In the genomic region with DNA sequence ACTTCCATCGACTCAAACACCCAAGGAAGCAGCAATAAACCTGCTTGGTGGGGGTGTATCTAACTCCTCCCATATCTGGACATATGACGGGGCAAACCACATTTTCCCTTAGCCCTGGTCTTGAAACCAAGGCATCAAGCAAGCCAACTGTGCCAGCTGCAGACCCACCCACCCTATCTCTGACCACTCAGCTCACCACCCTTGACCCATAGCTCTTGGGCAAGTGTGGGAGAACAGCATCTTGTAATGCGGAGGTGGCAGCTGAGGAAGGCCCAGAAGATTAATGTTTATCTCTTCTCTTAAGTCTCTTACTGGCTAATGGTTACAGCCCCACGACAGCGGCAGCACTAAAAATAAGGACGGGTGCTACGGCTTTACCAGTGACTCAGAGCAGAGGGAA, we compare ENCODE assay signal across 32 mouse cellular contexts. TPM values are rescaled to one million over a fixed set of nuclear protein-coding genes. Genes with fewer than 3 reads are reported as not detected.
A peak's percentile ranks its signal among the peaks of the same experiment; 100 is the strongest.
DNase-seq lines count a peak whose midpoint lies in the region; ATAC-seq and TF ChIP-seq lines count a peak whose summit lies in the region.
"Had no signal": no experiment of that assay in that cellular context is flagged by ENCODE, and none has a peak within 500 bp of the region (broad histone marks: within the 10 kb centered on the region; RNA-seq: fewer than 3 reads in every experiment).

No protein-coding gene starts in this region.

- no peak for TF ChIP-seq POLR2A in myocyte (IDR thresholded peaks at IDR 0.05; ENCODE audit: insufficient read length, low read depth)

- no peak for DNase-seq in heart, postnatal 0 days (ENCODE audit: low spot score)
- DNase-seq in heart, postnatal 36 days = no peak
- peak; percentile 63 for DNase-seq in lung, postnatal 36 days
- no peak for DNase-seq in lung, postnatal 10 days
- DNase-seq in adrenal gland, postnatal 36 days = no peak
- DNase-seq: adrenal gland, adult 2 months; B cell, adult 2 months; cerebellum, adult 11 months; cerebellum, adult 9-11 months; gastrocnemius, postnatal 14 days; heart, postnatal 10 days; kidney, adult 18-20 months; kidney, postnatal 4 days; midbrain, embryonic 14.5 days; right cerebral cortex, postnatal 4 days; thymus, adult 2 months; thymus, postnatal 4 days had no signal

- H3K9me3 ChIP-seq in heart, postnatal 0 days (replicated peaks; ENCODE audit: control insufficient read depth, low read length) = no peaks in the 10 kb centered on the region
- H3K9me3 ChIP-seq in forebrain, embryonic 16.5 days (ENCODE audit: control insufficient read depth, low read length) = no peaks in the 10 kb centered on the region
- H3K9me3 ChIP-seq: embryonic facial prominence, embryonic 13.5 days; forebrain, embryonic 10.5 days; forebrain, embryonic 15.5 days; limb, embryonic 12.5 days; liver, embryonic 15.5 days; neural tube, embryonic 15.5 days had no signal

- intact Hi-C loops in heart, postnatal 36 days (cut with DNase I) = no loop called here

- no peak for TF ChIP-seq CTCF in heart, postnatal 0 days (IDR thresholded peaks at IDR 0.05; ENCODE audit: low read depth)

- no peak for TF ChIP-seq EP300 in heart, postnatal 0 days (IDR thresholded peaks at IDR 0.05; ENCODE audit: low read depth)

- ATAC-seq in heart, postnatal 0 days (ENCODE audit: insufficient read depth, low read depth) = no peak
- ATAC-seq in forebrain, embryonic 16.5 days = no peak
- ATAC-seq: activated CD4-positive, CD25-positive, alpha-beta regulatory T cell, adult 4 months; forebrain, embryonic 15.5 days; hindbrain, embryonic 16.5 days had no signal

- 59% methylated on average over 7 of the region's 7 CpGs for WGBS in heart, postnatal 0 days
- 92% methylated on average over 7 of the region's 7 CpGs for WGBS in forebrain, embryonic 16.5 days

- H3K79me2 ChIP-seq in myocyte (ENCODE audit: control insufficient read depth, insufficient read depth) = peaks cover 74% of the 10 kb centered on the region

- H3K9ac ChIP-seq in heart, postnatal 0 days (replicated peaks; ENCODE audit: low read depth, low read length) = no peak overlapping the region
- H3K9ac ChIP-seq in forebrain, embryonic 16.5 days (replicated peaks; ENCODE audit: low read depth, low read length) = no peak overlapping the region
- H3K9ac ChIP-seq: embryonic facial prominence, embryonic 13.5 days; forebrain, embryonic 15.5 days; limb, embryonic 12.5 days; liver, embryonic 15.5 days; neural tube, embryonic 15.5 days had no signal

- H3K27me3 ChIP-seq in heart, postnatal 0 days (ENCODE audit: control insufficient read depth, insufficient read depth, low read length) = no peaks in the 10 kb centered on the region
- H3K27me3 ChIP-seq in myocyte (ENCODE audit: control insufficient read depth, insufficient read depth, insufficient read length) = no peaks in the 10 kb centered on the region
- H3K27me3 ChIP-seq in forebrain, embryonic 16.5 days (replicated peaks; ENCODE audit: control insufficient read depth, insufficient read depth, low read length) = no peaks in the 10 kb centered on the region
- H3K27me3 ChIP-seq: CH12.LX; embryonic facial prominence, embryonic 13.5 days; forebrain, embryonic 15.5 days; limb, embryonic 12.5 days; liver, embryonic 15.5 days; neural tube, embryonic 15.5 days had no signal

- H3K4me3 ChIP-seq in heart, postnatal 0 days (ENCODE audit: low read depth, low read length) = no peak overlapping the region
- no peak overlapping the region for H3K4me3 ChIP-seq in myocyte
- no peak overlapping the region for H3K4me3 ChIP-seq in forebrain, embryonic 16.5 days (replicated peaks; ENCODE audit: low read length)
- H3K4me3 ChIP-seq: embryonic facial prominence, embryonic 13.5 days; forebrain, embryonic 10.5 days; forebrain, embryonic 15.5 days; limb, embryonic 12.5 days; liver, embryonic 15.5 days; neural tube, embryonic 15.5 days had no signal

- peak overlapping the region; percentile 66 for H3K27ac ChIP-seq in heart, postnatal 0 days (ENCODE audit: low read depth)
- no peak overlapping the region for H3K27ac ChIP-seq in forebrain, embryonic 16.5 days (ENCODE audit: low read length)
- H3K27ac ChIP-seq: embryonic facial prominence, embryonic 13.5 days; forebrain, embryonic 10.5 days; forebrain, embryonic 15.5 days; kidney, postnatal 0 days; limb, embryonic 12.5 days; liver, embryonic 15.5 days; macrophage; neural tube, embryonic 15.5 days had no signal

- H3ac ChIP-seq in myocyte (ENCODE audit: control insufficient read depth, insufficient read length) = no peak overlapping the region

- no peak overlapping the region for H3K4me2 ChIP-seq in heart, postnatal 0 days (ENCODE audit: low read depth, low read length)
- peak overlapping the region; percentile 50 for H3K4me2 ChIP-seq in myocyte (ENCODE audit: low read depth)
- H3K4me2 ChIP-seq in forebrain, embryonic 16.5 days (ENCODE audit: low read length) = no peak overlapping the region
- H3K4me2 ChIP-seq: embryonic facial prominence, embryonic 13.5 days; forebrain, embryonic 15.5 days; heart, embryonic 11.5 days; limb, embryonic 12.5 days; liver, embryonic 15.5 days; neural tube, embryonic 15.5 days had no signal

- peaks cover 54% of the 10 kb centered on the region for H3K36me3 ChIP-seq in heart, postnatal 0 days (replicated peaks; ENCODE audit: control insufficient read depth, insufficient read depth, low read length)
- peaks cover 33% of the 10 kb centered on the region for H3K36me3 ChIP-seq in myocyte (ENCODE audit: control insufficient read depth, insufficient read depth)
- H3K36me3 ChIP-seq in forebrain, embryonic 16.5 days (ENCODE audit: control insufficient read depth, insufficient read depth) = peaks cover 7% of the 10 kb centered on the region

- H3K4me1 ChIP-seq in heart, postnatal 0 days (ENCODE audit: control insufficient read depth, insufficient read depth) = peaks cover 53% of the 10 kb centered on the region
- H3K4me1 ChIP-seq in forebrain, embryonic 16.5 days (replicated peaks; ENCODE audit: control insufficient read depth, insufficient read depth, low read length) = peaks cover 9% of the 10 kb centered on the region

TF ChIP-seq in myocyte, 11 proteins besides CTCF, POLR2A, EP300 and RAD21:
- TF ChIP-seq TCF12 (IDR thresholded peaks at IDR 0.05; ENCODE audit: insufficient read depth, poor library complexity, severe bottlenecking) (peak; percentile 74), MYOG (IDR thresholded peaks at IDR 0.05; ENCODE audit: control insufficient read depth in 1 of 3, insufficient read depth in 1 of 3, insufficient read length in 2 of 3, low read depth in 2 of 3) (peak; percentile 71 to 97 (median 90)), POLR2AphosphoS2 (IDR thresholded peaks at IDR 0.05; ENCODE audit: insufficient read length, low read depth) (no peak), E2F4 (IDR thresholded peaks at IDR 0.05; ENCODE audit: insufficient read depth) (no peak), MAX (IDR thresholded peaks at IDR 0.05; ENCODE audit: low read depth) (no peak), TCF3 (IDR thresholded peaks at IDR 0.05; ENCODE audit: insufficient read length, low read depth) (peak; percentile 72), SRF (IDR thresholded peaks at IDR 0.05; ENCODE audit: control insufficient read depth, insufficient read length, low read depth) (peak; percentile 62), MYOD1 (IDR thresholded peaks at IDR 0.05; ENCODE audit: control insufficient read depth in 1 of 3, insufficient read length in 2 of 3, low read depth in 2 of 3) (peak; percentile 16 to 96 (median 89)), CEBPB (IDR thresholded peaks at IDR 0.05; ENCODE audit: insufficient read depth, poor library complexity, severe bottlenecking) (peak; percentile 43; the same call in 1 of the 2 replicates)

RNA-seq across cellular contexts. Expression of gene Camk2g, which starts 11.0 kb away (rescaled TPM):
- 74.5 and 107 TPM in 2 replicates for total RNA-seq in heart, postnatal 0 days (2014; rRNA removed; ENCODE audit: low replicate concordance)
- polyA plus RNA-seq in heart, postnatal 0 days (2015; fragmentation: Nextera tagmentation; extraction: Ambion mirVana) = 60.8 and 72.5 TPM in 2 replicates
- 10 to 100 TPM; 51.4 to 52.8 TPM for total RNA-seq in heart, postnatal 36 days (2021)
- 57.2 TPM for polyA plus RNA-seq in myocyte (2012; fragmentation: generic; extraction: Trizol)
- total RNA-seq in adrenal gland, postnatal 36 days (2021) = 10 to 100 TPM; 45.8 to 54.6 TPM
- polyA plus RNA-seq in forebrain, embryonic 16.5 days (2015; fragmentation: Nextera tagmentation; extraction: Ambion mirVana) = 123 and 127 TPM in 2 replicates

RNA-seq across cellular contexts. Expression of gene Ndst2, which starts 48.5 kb away (rescaled TPM):
- total RNA-seq in heart, postnatal 0 days (2014; rRNA removed; ENCODE audit: low replicate concordance) = 8.0 and 20.3 TPM in 2 replicates
- polyA plus RNA-seq in heart, postnatal 0 days (2015; fragmentation: Nextera tagmentation; extraction: Ambion mirVana) = 7.8 and 8.5 TPM in 2 replicates
- total RNA-seq in heart, postnatal 36 days (2021) = 10 to 100 TPM; 10.6 to 10.8 TPM
- 11.9 TPM for polyA plus RNA-seq in myocyte (2012; fragmentation: generic; extraction: Trizol)
- 10 to 100 TPM; 24.1 to 26.2 TPM for total RNA-seq in adrenal gland, postnatal 36 days (2021)
- polyA plus RNA-seq in forebrain, embryonic 16.5 days (2015; fragmentation: Nextera tagmentation; extraction: Ambion mirVana) = 15.7 and 16.7 TPM in 2 replicates

RNA-seq across cellular contexts. Expression of gene Plau, which starts 53.6 kb away (rescaled TPM):
- 3.3 and 4.2 TPM in 2 replicates for total RNA-seq in heart, postnatal 0 days (2014; rRNA removed; ENCODE audit: low replicate concordance)
- 0.84 and 0.89 TPM in 2 replicates for polyA plus RNA-seq in heart, postnatal 0 days (2015; fragmentation: Nextera tagmentation; extraction: Ambion mirVana)
- 1 to 10 TPM; 6.1 to 6.2 TPM for total RNA-seq in heart, postnatal 36 days (2021)
- polyA plus RNA-seq in myocyte (2012; fragmentation: generic; extraction: Trizol) = 40.1 TPM
- 10 to 100 TPM; 33.9 to 59.2 TPM for total RNA-seq in adrenal gland, postnatal 36 days (2021)
- polyA plus RNA-seq in forebrain, embryonic 16.5 days (2015; fragmentation: Nextera tagmentation; extraction: Ambion mirVana) = 0.33 and 0.50 TPM in 2 replicates
- total RNA-seq: monocyte, adult 5-6 weeks had no signal
- polyA plus RNA-seq: activated CD4-positive, CD25-positive, alpha-beta regulatory T cell, adult 4 months had no signal
